Mouse (Mus musculus): ENCODE measurements around the gene Rbfox2. TPM values are rescaled to one million over a fixed set of nuclear protein-coding genes. Genes with fewer than 3 reads are reported as not detected.

Rbfox2 gene
- polyA plus RNA-seq, 2 experiments: 7.2 to 9.9 TPM

DNA sequence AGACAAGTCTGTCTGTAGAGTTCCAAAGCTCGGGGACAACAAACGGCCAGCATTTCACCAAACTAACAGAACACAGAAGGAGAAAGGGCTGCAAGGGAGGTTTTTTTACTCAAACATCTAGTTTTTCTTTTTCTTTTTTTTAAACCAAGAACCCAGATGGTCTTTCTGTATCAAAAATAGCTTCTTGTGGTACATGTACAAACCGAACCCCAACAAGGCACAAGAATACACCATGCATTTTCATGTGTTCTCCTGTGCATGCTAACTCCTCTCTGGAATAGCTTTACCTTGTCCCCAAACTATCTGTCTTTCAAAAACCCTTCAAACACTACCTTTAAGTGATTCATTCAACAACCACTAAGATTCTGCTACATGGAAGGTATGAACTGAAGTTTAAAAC, 38.4 kb downstream of the Rbfox2 start:
- H3K9me3 ChIP-seq (ENCODE audit: control insufficient read depth, low read length): no peaks in the 10 kb centered on the region
- no peak overlapping the region for H3K4me3 ChIP-seq (ENCODE audit: insufficient read depth in 1 of 2, low read depth in 2 of 2, low read length in 2 of 2)
- DNase-seq (ENCODE audit: low read depth in 3 of 3, low spot score in 3 of 3): no peak
- no peak overlapping the region for H3K9ac ChIP-seq (replicated peaks)
- no peaks in the 10 kb centered on the region for H3K36me3 ChIP-seq (replicated peaks; ENCODE audit: control insufficient read depth, insufficient read depth, low read depth)
- no peak overlapping the region for H3K27ac ChIP-seq
- H3K27me3 ChIP-seq (ENCODE audit: control insufficient read depth, insufficient read depth, low read length): no peaks in the 10 kb centered on the region
- TF ChIP-seq EP300 (IDR thresholded peaks at IDR 0.05; ENCODE audit: low read depth) (no peak), CTCF (IDR thresholded peaks at IDR 0.05; ENCODE audit: low read depth) (no peak)
- peaks cover 0 to 6% of the 10 kb centered on the region in 2 experiments; a peak in 2 of 4 replicates for H3K4me1 ChIP-seq (replicated peaks; ENCODE audit: control insufficient read depth in 2 of 2, insufficient read depth in 2 of 2, low read length in 1 of 2)
- WGBS (ENCODE audit: insufficient replicate concordance): 62% methylated on average over 3 of the region's 3 CpGs
- no peak overlapping the region for H3K4me2 ChIP-seq (ENCODE audit: low read depth)
- no peak for ATAC-seq (ENCODE audit: insufficient read depth)

DNA sequence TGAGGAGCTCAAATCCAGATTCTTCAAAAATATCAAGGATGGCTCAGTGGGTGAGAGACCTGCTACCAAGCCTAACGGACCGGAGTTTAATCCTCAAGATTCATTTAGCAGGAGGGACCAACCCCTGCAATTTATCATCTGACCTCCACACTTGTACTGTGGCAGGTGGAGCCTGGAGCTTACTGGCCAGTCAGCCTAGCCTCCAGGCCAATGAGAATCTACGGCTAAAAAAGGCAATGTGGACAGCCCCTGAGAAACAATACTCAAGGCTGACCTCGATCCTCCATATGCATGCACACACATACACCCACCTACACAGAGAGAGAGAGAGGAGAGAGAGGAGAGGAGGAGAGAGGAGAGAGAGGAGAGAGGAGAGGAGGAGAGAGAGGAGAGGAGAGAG, 41.5 kb downstream of the Rbfox2 start:
- H3K9me3 ChIP-seq (ENCODE audit: control insufficient read depth, low read length): no peaks in the 10 kb centered on the region
- ATAC-seq (ENCODE audit: insufficient read depth) (no peak), DNase-seq (ENCODE audit: low read depth in 3 of 3, low spot score in 3 of 3) (no peak)
- WGBS (ENCODE audit: insufficient replicate concordance): 41% methylated on average over 4 of the region's 4 CpGs
- no peaks in the 10 kb centered on the region for H3K27me3 ChIP-seq (ENCODE audit: control insufficient read depth, insufficient read depth, low read length)
- no peak overlapping the region for H3K4me3 ChIP-seq (ENCODE audit: insufficient read depth in 1 of 2, low read depth in 2 of 2, low read length in 2 of 2)
- no peak overlapping the region for H3K9ac ChIP-seq (replicated peaks)
- H3K4me1 ChIP-seq (replicated peaks; ENCODE audit: control insufficient read depth in 2 of 2, insufficient read depth in 2 of 2, low read length in 1 of 2): peaks cover 0 to 4% of the 10 kb centered on the region in 2 experiments; a peak in 1 of 4 replicates
- H3K4me2 ChIP-seq (ENCODE audit: low read depth): no peak overlapping the region
- no peak overlapping the region for H3K27ac ChIP-seq
- H3K36me3 ChIP-seq (replicated peaks; ENCODE audit: control insufficient read depth, insufficient read depth, low read depth): no peaks in the 10 kb centered on the region
- TF ChIP-seq EP300 (IDR thresholded peaks at IDR 0.05; ENCODE audit: low read depth): no peak
- no peak for TF ChIP-seq CTCF (IDR thresholded peaks at IDR 0.05; ENCODE audit: low read depth)

DNA sequence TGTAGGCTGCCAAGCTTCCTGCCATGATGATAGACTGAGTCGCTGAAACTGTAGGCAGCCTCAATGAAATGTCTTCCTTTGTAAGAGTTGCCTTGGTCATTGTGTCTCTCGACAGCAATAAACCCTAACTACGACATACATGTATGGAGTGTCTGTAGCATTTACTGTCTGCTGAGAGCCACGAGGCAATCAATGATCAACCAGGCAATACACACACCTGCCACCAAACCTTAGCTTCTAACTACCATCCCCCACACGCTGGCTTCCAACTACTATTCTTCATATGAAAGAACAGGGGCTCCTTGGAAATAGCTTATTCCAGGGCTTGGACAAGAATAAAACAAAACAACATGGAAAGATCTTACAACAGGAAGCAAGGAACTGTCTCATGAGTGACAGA, 42.5 kb downstream of the Rbfox2 start:
- WGBS (ENCODE audit: insufficient replicate concordance): 51% methylated on average over 5 of the region's 5 CpGs
- Histone ChIP-seq H3K27ac (no peak overlapping the region), H3K27me3 (ENCODE audit: control insufficient read depth, insufficient read depth, low read length) (no peaks in the 10 kb centered on the region), H3K4me1 (replicated peaks; ENCODE audit: control insufficient read depth in 2 of 2, insufficient read depth in 2 of 2, low read length in 1 of 2) (peaks cover 0 to 4% of the 10 kb centered on the region in 2 experiments; a peak in 1 of 4 replicates), H3K9me3 (ENCODE audit: control insufficient read depth, low read length) (no peaks in the 10 kb centered on the region), H3K4me3 (ENCODE audit: insufficient read depth in 1 of 2, low read depth in 2 of 2, low read length in 2 of 2) (no peak overlapping the region), H3K9ac (replicated peaks) (no peak overlapping the region), H3K4me2 (ENCODE audit: low read depth) (no peak overlapping the region), H3K36me3 (replicated peaks; ENCODE audit: control insufficient read depth, insufficient read depth, low read depth) (no peaks in the 10 kb centered on the region)
- TF ChIP-seq EP300 (IDR thresholded peaks at IDR 0.05; ENCODE audit: low read depth) (no peak), CTCF (IDR thresholded peaks at IDR 0.05; ENCODE audit: low read depth) (no peak)
- DNase-seq (ENCODE audit: low read depth in 3 of 3, low spot score in 3 of 3) (no peak), ATAC-seq (ENCODE audit: insufficient read depth) (no peak)

DNA sequence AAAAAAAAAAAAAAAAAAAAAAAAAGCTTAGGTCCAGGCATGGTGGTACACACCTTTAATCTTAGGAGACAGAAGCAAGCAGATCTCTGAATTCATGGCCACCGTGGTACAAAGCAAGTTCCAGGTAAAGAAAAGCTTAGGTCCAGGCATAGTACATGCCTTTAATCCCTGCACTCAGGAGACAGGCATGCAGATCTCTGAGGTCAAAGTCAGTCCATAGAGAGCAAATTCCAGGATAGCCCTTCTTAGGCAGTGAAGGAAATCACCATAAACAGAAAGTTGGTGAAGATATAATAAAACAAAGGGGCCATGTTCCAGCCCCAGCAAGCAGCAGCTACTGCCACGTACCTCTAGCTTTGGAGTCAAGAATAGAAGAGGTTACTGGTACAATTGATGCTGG, 44.0 kb downstream of the Rbfox2 start:
- DNase-seq (ENCODE audit: low read depth in 3 of 3, low spot score in 3 of 3) (no peak), ATAC-seq (ENCODE audit: insufficient read depth) (no peak)
- Histone ChIP-seq H3K4me2 (ENCODE audit: low read depth) (no peak overlapping the region), H3K9ac (replicated peaks) (no peak overlapping the region), H3K4me1 (replicated peaks; ENCODE audit: control insufficient read depth in 2 of 2, insufficient read depth in 2 of 2, low read length in 1 of 2) (peaks cover 0 to 4% of the 10 kb centered on the region in 2 experiments; a peak in 1 of 4 replicates), H3K27me3 (ENCODE audit: control insufficient read depth, insufficient read depth, low read length) (no peaks in the 10 kb centered on the region), H3K36me3 (replicated peaks; ENCODE audit: control insufficient read depth, insufficient read depth, low read depth) (no peaks in the 10 kb centered on the region), H3K27ac (no peak overlapping the region), H3K9me3 (ENCODE audit: control insufficient read depth, low read length) (no peaks in the 10 kb centered on the region), H3K4me3 (ENCODE audit: insufficient read depth in 1 of 2, low read depth in 2 of 2, low read length in 2 of 2) (no peak overlapping the region)
- 62% methylated on average over 2 of the region's 2 CpGs for WGBS (ENCODE audit: insufficient replicate concordance)
- TF ChIP-seq EP300 (IDR thresholded peaks at IDR 0.05; ENCODE audit: low read depth) (no peak), CTCF (IDR thresholded peaks at IDR 0.05; ENCODE audit: low read depth) (no peak)

DNA sequence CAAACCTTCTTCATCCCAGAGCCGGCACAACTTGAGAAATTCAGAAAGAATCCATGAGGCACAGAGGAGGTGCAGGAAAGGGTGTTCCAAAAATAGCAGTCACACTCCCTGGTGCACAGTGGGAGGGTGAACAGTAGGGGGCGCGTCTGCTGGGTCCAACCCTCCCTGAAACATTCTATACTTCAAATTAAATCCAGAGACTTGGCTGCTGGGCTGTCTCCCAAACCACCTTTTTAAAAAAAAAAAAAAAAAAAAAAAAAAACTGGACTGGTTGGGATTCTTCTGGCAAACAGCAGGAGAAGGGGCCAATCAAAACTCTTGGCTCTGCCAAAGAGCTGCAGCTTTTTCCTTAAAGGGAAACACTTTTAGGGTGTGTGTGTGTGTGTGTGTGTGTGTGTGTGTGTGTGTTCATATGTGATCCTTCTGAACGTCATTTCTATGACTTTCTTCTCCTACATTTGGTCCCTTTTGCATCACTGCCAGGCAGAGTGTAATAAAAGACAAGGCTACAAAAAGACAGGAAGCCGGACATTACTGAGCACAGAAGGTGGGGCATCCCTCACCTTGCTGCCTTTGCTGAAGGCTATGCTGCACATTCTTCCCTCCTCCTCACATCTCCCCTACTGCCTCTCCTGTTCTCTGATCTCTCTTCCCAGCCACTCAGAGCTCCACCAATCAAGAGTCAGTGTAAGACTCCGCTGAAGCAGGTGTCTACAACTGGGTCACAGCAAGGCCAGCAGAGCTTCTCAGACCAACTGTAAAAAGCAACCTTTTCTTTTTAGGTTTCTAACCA, 49.2 kb downstream of the Rbfox2 start:
- WGBS (ENCODE audit: insufficient replicate concordance): 27% methylated on average over 6 of the region's 6 CpGs
- H3K4me1 ChIP-seq (replicated peaks; ENCODE audit: control insufficient read depth in 2 of 2, insufficient read depth in 2 of 2, low read length in 1 of 2): peaks cover 0 to 2% of the 10 kb centered on the region in 2 experiments; a peak in 2 of 4 replicates
- no peaks in the 10 kb centered on the region for H3K27me3 ChIP-seq (ENCODE audit: control insufficient read depth, insufficient read depth, low read length)
- no peaks in the 10 kb centered on the region for H3K9me3 ChIP-seq (ENCODE audit: control insufficient read depth, low read length)
- no peak overlapping the region for H3K4me3 ChIP-seq (ENCODE audit: insufficient read depth in 1 of 2, low read depth in 2 of 2, low read length in 2 of 2)
- no peaks in the 10 kb centered on the region for H3K36me3 ChIP-seq (replicated peaks; ENCODE audit: control insufficient read depth, insufficient read depth, low read depth)
- DNase-seq (ENCODE audit: low read depth in 3 of 3, low spot score in 3 of 3): no peak
- H3K9ac ChIP-seq (replicated peaks): no peak overlapping the region
- TF ChIP-seq EP300 (IDR thresholded peaks at IDR 0.05; ENCODE audit: low read depth): no peak
- TF ChIP-seq CTCF (IDR thresholded peaks at IDR 0.05; ENCODE audit: low read depth): peak; percentile 67
- H3K4me2 ChIP-seq (ENCODE audit: low read depth): no peak overlapping the region
- no peak overlapping the region for H3K27ac ChIP-seq
- ATAC-seq (ENCODE audit: insufficient read depth): no peak

Measured in liver, embryonic 14.5 days (tissue).